Mouse (Mus musculus): ENCODE measurements around the gene Eepd1. TPM values are rescaled to one million over a fixed set of nuclear protein-coding genes. Genes with fewer than 3 reads are reported as not detected.

Gene Eepd1
- total and polyA plus RNA-seq, 2 experiments from 2014 or later: 13.5 to 16.2 TPM

DNA sequence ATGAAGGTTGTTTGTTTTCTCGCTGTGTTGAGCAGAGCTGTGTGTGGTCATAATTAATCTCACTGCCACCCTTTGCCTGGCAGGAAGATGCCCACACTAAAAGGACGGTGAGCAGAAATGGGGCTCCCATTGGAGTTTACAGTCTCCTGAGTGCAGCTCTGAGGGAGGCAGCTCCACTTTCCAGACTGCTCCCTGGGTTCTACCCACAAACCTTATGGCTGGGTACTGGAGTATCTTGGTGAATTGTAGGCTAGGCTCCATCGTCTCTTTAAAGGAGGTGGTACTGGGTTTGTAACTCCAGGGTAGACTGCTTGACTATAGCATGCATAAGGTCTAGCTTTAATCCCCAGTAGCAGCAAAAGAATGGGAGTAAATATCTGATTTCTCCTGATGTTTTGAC lies 74.7 kb downstream of the Eepd1 start:
- H3K27me3 ChIP-seq (ENCODE audit: insufficient read depth, low read length): no peaks in the 10 kb centered on the region
- no peak overlapping the region for H3K4me2 ChIP-seq (ENCODE audit: low read depth, low read length, poor library complexity, severe bottlenecking)
- H3K4me3 ChIP-seq (ENCODE audit: low read depth, low read length): no peak overlapping the region
- ATAC-seq (ENCODE audit: low FRiP score): no peak
- TF ChIP-seq CTCF (IDR thresholded peaks at IDR 0.05): no peak
- H3K9ac ChIP-seq (replicated peaks; ENCODE audit: low read length, poor library complexity, severe bottlenecking): no peak overlapping the region
- H3K27ac ChIP-seq (ENCODE audit: low read depth, low read length): no peak overlapping the region
- H3K9me3 ChIP-seq (ENCODE audit: low read length): no peaks in the 10 kb centered on the region
- no peak for DNase-seq (ENCODE audit: low spot score)
- H3K4me1 ChIP-seq (ENCODE audit: insufficient read depth, low read length): no peaks in the 10 kb centered on the region
- WGBS: 93% methylated on average over 3 of the region's 3 CpGs
- H3K36me3 ChIP-seq (ENCODE audit: insufficient read depth, low read length): no peaks in the 10 kb centered on the region

DNA sequence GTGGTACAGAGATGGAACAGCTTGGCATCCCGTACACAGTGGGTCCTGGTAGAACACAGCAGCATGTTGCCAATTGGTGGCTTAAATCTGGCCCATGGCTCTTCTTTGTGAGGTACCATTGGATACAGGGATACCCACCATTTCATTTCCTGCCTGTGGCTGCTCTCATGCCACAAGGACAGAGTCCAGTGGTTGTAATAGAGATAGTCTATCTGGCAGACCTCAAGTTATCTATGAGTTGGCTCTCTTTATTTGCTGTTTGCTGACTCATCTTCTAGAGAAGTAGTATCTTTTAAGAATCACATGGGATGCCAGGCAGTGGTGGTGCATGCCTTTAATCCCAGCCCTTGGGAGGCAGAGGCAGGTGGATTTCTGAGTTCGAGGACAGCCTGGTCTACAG lies 76.0 kb downstream of the Eepd1 start:
- ATAC-seq (ENCODE audit: low FRiP score): no peak
- DNase-seq (ENCODE audit: low spot score): no peak
- Histone ChIP-seq H3K9me3 (ENCODE audit: low read length) (no peaks in the 10 kb centered on the region), H3K4me1 (ENCODE audit: insufficient read depth, low read length) (no peaks in the 10 kb centered on the region), H3K4me3 (ENCODE audit: low read depth, low read length) (no peak overlapping the region), H3K27me3 (ENCODE audit: insufficient read depth, low read length) (no peaks in the 10 kb centered on the region), H3K9ac (replicated peaks; ENCODE audit: low read length, poor library complexity, severe bottlenecking) (no peak overlapping the region), H3K4me2 (ENCODE audit: low read depth, low read length, poor library complexity, severe bottlenecking) (no peak overlapping the region), H3K27ac (ENCODE audit: low read depth, low read length) (no peak overlapping the region), H3K36me3 (ENCODE audit: insufficient read depth, low read length) (no peaks in the 10 kb centered on the region)
- WGBS: 96% methylated on average over 2 of the region's 2 CpGs
- no peak for TF ChIP-seq CTCF (IDR thresholded peaks at IDR 0.05)

DNA sequence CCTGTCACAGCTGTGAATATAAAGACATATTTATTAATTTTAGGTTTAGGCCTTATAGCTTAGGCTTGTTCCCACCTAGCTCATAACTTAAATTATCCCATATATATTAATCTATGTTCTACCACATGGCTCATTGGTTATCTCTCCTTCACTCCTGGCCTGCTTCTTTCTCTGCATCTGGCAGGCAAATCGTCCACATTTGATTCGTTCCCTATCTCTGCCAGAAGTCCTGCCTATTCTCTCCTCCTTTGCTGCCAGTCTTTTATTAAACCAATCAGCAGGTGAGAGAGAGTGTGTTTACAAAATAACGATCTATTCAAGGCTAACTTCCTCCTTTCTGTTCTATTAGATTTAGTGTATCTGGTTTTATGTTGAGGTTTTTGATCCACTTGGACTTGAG lies 77.5 kb downstream of the Eepd1 start:
- TF ChIP-seq CTCF (IDR thresholded peaks at IDR 0.05): no peak

DNA sequence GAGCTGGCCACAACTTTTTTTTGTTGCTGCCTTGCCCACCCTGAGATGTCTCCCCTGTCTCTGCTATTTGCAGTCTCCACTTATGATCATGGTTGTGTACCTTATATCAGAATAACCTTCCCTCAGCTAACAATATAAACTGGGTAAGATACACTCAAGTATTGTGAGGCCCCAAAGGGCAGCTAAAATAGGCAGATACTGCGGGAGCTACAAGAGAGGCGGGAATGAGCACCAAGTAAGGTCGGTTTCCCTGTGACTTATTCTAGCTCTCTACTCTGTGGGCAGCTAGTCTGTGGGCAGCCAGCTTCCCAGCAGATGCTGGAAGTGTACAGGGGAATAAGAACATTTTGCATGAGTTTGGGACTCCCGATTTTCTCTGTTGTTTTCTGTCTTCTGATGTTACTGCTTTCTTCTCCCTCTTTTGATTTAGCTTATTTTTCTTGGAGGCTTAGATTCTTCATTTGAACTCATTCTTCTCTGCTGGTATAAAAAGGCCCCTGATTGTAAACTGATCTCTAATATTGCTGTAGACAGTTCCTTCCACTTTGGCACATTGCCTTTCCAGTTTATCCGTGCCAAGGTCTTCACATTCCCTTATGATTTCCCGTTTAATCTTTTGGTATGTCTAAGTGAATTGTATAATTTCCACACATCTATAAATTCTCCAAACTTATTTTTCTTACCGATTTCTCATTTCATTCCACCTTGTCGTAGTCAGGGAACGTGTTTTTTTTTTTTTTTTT lies 78.8 kb downstream of the Eepd1 start:
- Histone ChIP-seq H3K4me3 (ENCODE audit: low read depth, low read length) (no peak overlapping the region), H3K9me3 (ENCODE audit: low read length) (no peaks in the 10 kb centered on the region), H3K27me3 (ENCODE audit: insufficient read depth, low read length) (no peaks in the 10 kb centered on the region), H3K27ac (ENCODE audit: low read depth, low read length) (no peak overlapping the region), H3K4me1 (ENCODE audit: insufficient read depth, low read length) (no peaks in the 10 kb centered on the region), H3K36me3 (ENCODE audit: insufficient read depth, low read length) (no peaks in the 10 kb centered on the region), H3K4me2 (ENCODE audit: low read depth, low read length, poor library complexity, severe bottlenecking) (no peak overlapping the region), H3K9ac (replicated peaks; ENCODE audit: low read length, poor library complexity, severe bottlenecking) (no peak overlapping the region)
- DNase-seq (ENCODE audit: low spot score): no peak
- no peak for TF ChIP-seq CTCF (IDR thresholded peaks at IDR 0.05)
- ATAC-seq (ENCODE audit: low FRiP score): no peak
- 80% methylated on average over 9 of the region's 9 CpGs for WGBS

More for the DNA sequence above, 77.5 kb downstream of the Eepd1 start:
- Histone ChIP-seq H3K36me3 (ENCODE audit: insufficient read depth, low read length) (no peaks in the 10 kb centered on the region), H3K27me3 (ENCODE audit: insufficient read depth, low read length) (no peaks in the 10 kb centered on the region), H3K27ac (ENCODE audit: low read depth, low read length) (no peak overlapping the region), H3K4me3 (ENCODE audit: low read depth, low read length) (no peak overlapping the region), H3K4me2 (ENCODE audit: low read depth, low read length, poor library complexity, severe bottlenecking) (no peak overlapping the region), H3K9ac (replicated peaks; ENCODE audit: low read length, poor library complexity, severe bottlenecking) (no peak overlapping the region), H3K9me3 (ENCODE audit: low read length) (no peaks in the 10 kb centered on the region), H3K4me1 (ENCODE audit: insufficient read depth, low read length) (no peaks in the 10 kb centered on the region)
- DNase-seq (ENCODE audit: low spot score) (no peak), ATAC-seq (ENCODE audit: low FRiP score) (no peak)
- WGBS: 82% methylated on average over 3 of the region's 3 CpGs

DNA sequence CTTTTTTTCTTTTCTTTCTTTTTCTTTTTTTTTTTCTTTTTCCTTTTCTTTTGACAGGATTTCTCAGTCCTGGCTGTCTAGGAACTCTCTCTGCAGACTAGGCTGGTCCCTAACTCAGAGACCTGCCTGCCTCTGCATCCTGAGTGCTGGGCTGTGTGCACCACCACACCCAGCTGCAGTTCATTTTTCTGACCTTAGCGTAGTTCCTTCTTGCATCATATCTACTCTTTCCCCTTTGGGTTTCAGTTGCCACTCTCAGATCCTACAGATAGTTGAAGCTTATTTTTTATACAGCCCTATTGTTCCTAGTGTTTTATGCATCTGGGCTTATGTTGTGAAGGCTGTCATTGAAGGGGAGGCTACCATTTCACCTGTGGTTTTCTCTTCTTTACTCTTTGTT lies 79.8 kb downstream of the Eepd1 start:
- TF ChIP-seq CTCF (IDR thresholded peaks at IDR 0.05): no peak
- H3K4me3 ChIP-seq (ENCODE audit: low read depth, low read length): no peak overlapping the region
- no peak overlapping the region for H3K4me2 ChIP-seq (ENCODE audit: low read depth, low read length, poor library complexity, severe bottlenecking)
- H3K27ac ChIP-seq (ENCODE audit: low read depth, low read length): no peak overlapping the region
- H3K9ac ChIP-seq (replicated peaks; ENCODE audit: low read length, poor library complexity, severe bottlenecking): no peak overlapping the region
- H3K4me1 ChIP-seq (ENCODE audit: insufficient read depth, low read length): no peaks in the 10 kb centered on the region
- H3K9me3 ChIP-seq (ENCODE audit: low read length): no peaks in the 10 kb centered on the region
- no peaks in the 10 kb centered on the region for H3K36me3 ChIP-seq (ENCODE audit: insufficient read depth, low read length)
- no peak for DNase-seq (ENCODE audit: low spot score)
- WGBS: 100% methylated on average over 1 of the region's 1 CpGs
- H3K27me3 ChIP-seq (ENCODE audit: insufficient read depth, low read length): no peaks in the 10 kb centered on the region
- ATAC-seq (ENCODE audit: low FRiP score): no peak

DNA sequence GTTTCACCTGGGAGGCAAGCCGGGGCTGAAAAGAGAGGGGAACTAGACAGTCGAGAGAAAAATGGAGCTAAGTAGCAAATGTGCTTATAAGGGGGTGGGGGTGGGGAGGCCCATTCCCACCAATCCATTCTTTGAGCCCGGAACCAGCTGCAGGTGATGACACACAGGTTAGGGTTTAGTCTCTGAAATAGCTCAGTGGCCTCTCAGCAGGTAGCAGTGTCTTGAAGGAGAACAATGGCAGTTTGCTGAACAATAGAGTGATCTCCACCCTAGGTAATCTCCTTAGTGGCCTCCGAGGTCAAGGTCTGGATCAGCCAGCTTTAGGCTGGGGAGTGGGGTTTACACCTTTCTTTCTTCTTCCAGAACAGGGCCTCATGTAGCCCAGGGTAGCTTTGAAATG lies 82.5 kb downstream of the Eepd1 start:
- DNase-seq (ENCODE audit: low spot score): no peak
- 71% methylated on average over 4 of the region's 4 CpGs for WGBS
- Histone ChIP-seq H3K9me3 (ENCODE audit: low read length) (no peaks in the 10 kb centered on the region), H3K9ac (replicated peaks; ENCODE audit: low read length, poor library complexity, severe bottlenecking) (no peak overlapping the region), H3K27ac (ENCODE audit: low read depth, low read length) (no peak overlapping the region), H3K4me1 (ENCODE audit: insufficient read depth, low read length) (no peaks in the 10 kb centered on the region), H3K4me3 (ENCODE audit: low read depth, low read length) (no peak overlapping the region), H3K27me3 (ENCODE audit: insufficient read depth, low read length) (no peaks in the 10 kb centered on the region), H3K4me2 (ENCODE audit: low read depth, low read length, poor library complexity, severe bottlenecking) (no peak overlapping the region), H3K36me3 (ENCODE audit: insufficient read depth, low read length) (no peaks in the 10 kb centered on the region)
- no peak for TF ChIP-seq CTCF (IDR thresholded peaks at IDR 0.05)
- no peak for ATAC-seq (ENCODE audit: low FRiP score)
